Mouse (Mus musculus) liver, adult 2 months (tissue): ENCODE measurements around the gene Ehf.

Experiments
- CTCF ChIP-seq: fragments of 200-500 bp; IDR thresholded peaks from 2 replicates; pipeline ENCODE4 v1.5.1; 2011; ENCODE audit warnings: low read depth, low read length, control low read depth
- POLR2A ChIP-seq: fragments of 200-500 bp; IDR thresholded peaks from 2 replicates; pipeline ENCODE4 v1.6.1; 2011; ENCODE audit warnings: low read length, control low read depth; ENCODE audit not compliant: insufficient read depth; ENCODE audit errors: extremely low read depth

DNA sequence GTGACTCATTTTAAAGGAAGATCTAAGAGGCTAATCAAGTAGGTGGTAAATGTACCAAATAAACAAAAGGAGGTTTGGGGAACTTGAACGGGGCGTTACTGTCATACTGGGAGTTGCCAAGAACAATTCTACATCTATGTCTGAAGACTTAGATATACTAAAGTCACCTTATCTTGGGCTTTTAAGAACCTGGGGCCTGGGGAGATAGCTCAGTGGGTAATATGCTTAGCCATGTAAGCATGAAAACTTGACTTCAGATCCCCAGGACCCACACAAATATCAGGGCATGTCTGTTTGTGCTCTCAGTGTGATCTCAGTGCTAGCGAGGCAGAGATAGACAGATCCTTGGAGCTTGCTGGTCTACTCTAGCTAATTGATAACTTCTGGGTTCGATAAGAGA, 18.6 kb upstream of the Ehf start:
- TF ChIP-seq CTCF (no peak), POLR2A (no peak)
